Comparison of ENCODE assay signal across 8 mouse cellular contexts in the genomic region with DNA sequence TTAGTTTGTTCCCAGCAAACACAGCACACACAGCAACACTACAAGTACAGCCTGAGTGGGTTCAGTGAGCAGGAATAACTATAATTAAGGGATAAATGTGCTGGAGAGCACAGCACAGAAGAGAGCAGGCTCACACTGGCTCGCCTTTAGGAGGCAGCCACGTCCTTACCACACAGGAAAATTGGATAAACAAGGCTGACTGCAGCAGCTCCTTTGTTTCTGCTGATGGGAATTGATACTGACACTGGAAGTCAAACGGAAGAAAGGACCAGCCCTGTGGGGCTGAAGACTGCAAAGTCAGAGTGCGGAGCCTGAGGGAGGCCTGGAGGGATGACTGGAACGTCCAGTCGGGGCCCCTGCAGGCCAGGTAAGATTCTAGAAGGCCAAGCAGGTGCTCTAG. TPM values are rescaled to one million over a fixed set of nuclear protein-coding genes. Genes with fewer than 3 reads are reported as not detected.
DNase-seq lines count a peak whose midpoint lies in the region; ATAC-seq lines count a peak whose summit lies in the region.

No protein-coding gene starts in this region.

- intact Hi-C loops in left cerebral cortex, postnatal 4 days (cut with DNase I): no loop called here

- H3K9me3 ChIP-seq in forebrain, embryonic 12.5 days: no peaks in the 10 kb centered on the region
- no peaks in the 10 kb centered on the region for H3K9me3 ChIP-seq in limb, embryonic 10.5 days (replicated peaks)
- H3K9me3 ChIP-seq in neural tube, embryonic 15.5 days (replicated peaks): no peaks in the 10 kb centered on the region

- DNase-seq in left cerebral cortex, postnatal 4 days: peak; percentile 27
- DNase-seq in left cerebral cortex, adult 8-10 months (ENCODE audit: low spot score in 2 of 2): no peak
- DNase-seq in limb, embryonic 10.5 days (ENCODE audit: low spot score): no peak
- DNase-seq in ovary, postnatal 14 days (ENCODE audit: low spot score): no peak

- H3K27ac ChIP-seq in forebrain, embryonic 12.5 days: peak overlapping the region; percentile 75
- H3K27ac ChIP-seq in limb, embryonic 10.5 days: no peak overlapping the region
- H3K27ac ChIP-seq in neural tube, embryonic 15.5 days (replicated peaks): peak overlapping the region; percentile 60; the same call in 1 of the 2 replicates

- H3K4me2 ChIP-seq in forebrain, embryonic 12.5 days: peak overlapping the region; percentile 74
- peak overlapping the region; percentile 74 for H3K4me2 ChIP-seq in neural tube, embryonic 15.5 days

- H3K27me3 ChIP-seq in forebrain, embryonic 12.5 days: no peaks in the 10 kb centered on the region
- no peaks in the 10 kb centered on the region for H3K27me3 ChIP-seq in limb, embryonic 10.5 days (ENCODE audit: low read depth, poor library complexity, severe bottlenecking)
- H3K27me3 ChIP-seq in neural tube, embryonic 15.5 days (replicated peaks): no peaks in the 10 kb centered on the region

- H3K4me1 ChIP-seq in forebrain, embryonic 12.5 days: peaks cover 31% of the 10 kb centered on the region
- H3K4me1 ChIP-seq in limb, embryonic 10.5 days: peaks cover 30% of the 10 kb centered on the region
- H3K4me1 ChIP-seq in neural tube, embryonic 15.5 days: peaks cover 36% of the 10 kb centered on the region

- H3K4me3 ChIP-seq in forebrain, embryonic 12.5 days (replicated peaks): peak overlapping the region; percentile 22
- H3K4me3 ChIP-seq in limb, embryonic 10.5 days: 0 out of 2 replicates have a peak overlapping the region, but pooled peaks have one; percentile 6
- H3K4me3 ChIP-seq in neural tube, embryonic 15.5 days (replicated peaks): peak overlapping the region; percentile 22

- WGBS in forebrain, embryonic 12.5 days: 57% methylated on average over 6 of the region's 6 CpGs
- WGBS in limb, embryonic 10.5 days: 84% methylated on average over 6 of the region's 6 CpGs
- WGBS in neural tube, embryonic 15.5 days: 58% methylated on average over 6 of the region's 6 CpGs

- ATAC-seq in forebrain, embryonic 12.5 days (ENCODE audit: low FRiP score): no peak
- ATAC-seq in neural tube, embryonic 15.5 days (ENCODE audit: low FRiP score): no peak
- no peak for ATAC-seq in monocyte, adult 5-6 weeks (replicated peaks; ENCODE audit: insufficient number of reproducible peaks, low FRiP score, low TSS enrichment, poor library complexity, severe bottlenecking)
- ATAC-seq in activated CD4-positive, CD25-positive, alpha-beta regulatory T cell, adult 4 months: no peak

- H3K36me3 ChIP-seq in forebrain, embryonic 12.5 days (replicated peaks): peaks cover 26% of the 10 kb centered on the region
- H3K36me3 ChIP-seq in limb, embryonic 10.5 days: peaks cover 50% of the 10 kb centered on the region
- peaks cover 19% of the 10 kb centered on the region for H3K36me3 ChIP-seq in neural tube, embryonic 15.5 days

- H3K9ac ChIP-seq in forebrain, embryonic 12.5 days: peak overlapping the region; percentile 44; the same call in 1 of the 2 replicates
- H3K9ac ChIP-seq in neural tube, embryonic 15.5 days (replicated peaks): peak overlapping the region; percentile 11

RNA-seq across cellular contexts. Expression of a gene that starts 2.6 kb away (rescaled TPM):
- total RNA-seq in left cerebral cortex, postnatal 4 days (2021): 10 to 100 TPM; 76.1 to 84.1 TPM
- total RNA-seq in left cerebral cortex, adult 8-10 months (2022): 10 to 100 TPM; 76.4 to 87.8 (median 81.6) TPM
- polyA plus RNA-seq in forebrain, embryonic 12.5 days (2016; fragmentation: Nextera tagmentation; extraction: Ambion mirVana): 184 and 203 TPM in 2 replicates
- polyA plus RNA-seq in limb, embryonic 10.5 days (2016; fragmentation: Nextera tagmentation; extraction: Ambion mirVana): 223 and 240 TPM in 2 replicates
- polyA plus RNA-seq in neural tube, embryonic 15.5 days (2015; fragmentation: Nextera tagmentation; extraction: Ambion mirVana): 95.7 and 115 TPM in 2 replicates
- total RNA-seq in monocyte, adult 5-6 weeks (2017): 50.3 to 76.6 TPM (median 76.0 TPM) in 3 replicates
- polyA plus RNA-seq in activated CD4-positive, CD25-positive, alpha-beta regulatory T cell, adult 4 months (2017; shearing (Covaris generic)): 100 to 1,000 TPM; 123 to 178 TPM

RNA-seq across cellular contexts. Expression of a gene that starts 14.4 kb away (rescaled TPM):
- 10 to 100 TPM; 11.2 to 14.2 TPM for total RNA-seq in left cerebral cortex, postnatal 4 days (2021)
- 1 to 10 TPM; 6.1 to 7.4 (median 6.4) TPM for total RNA-seq in left cerebral cortex, adult 8-10 months (2022)
- 2.2 TPM in 2 replicates for polyA plus RNA-seq in forebrain, embryonic 12.5 days (2016; fragmentation: Nextera tagmentation; extraction: Ambion mirVana)
- polyA plus RNA-seq in limb, embryonic 10.5 days (2016; fragmentation: Nextera tagmentation; extraction: Ambion mirVana): 1.3 and 1.7 TPM in 2 replicates
- polyA plus RNA-seq in neural tube, embryonic 15.5 days (2015; fragmentation: Nextera tagmentation; extraction: Ambion mirVana): 19.3 and 20.9 TPM in 2 replicates
- total RNA-seq in monocyte, adult 5-6 weeks (2017): 14.7 to 32.1 TPM (median 27.0 TPM) in 3 replicates
- under 1 TPM in 1 of 2 experiments, not detected in 1; 0.25 TPM for polyA plus RNA-seq in activated CD4-positive, CD25-positive, alpha-beta regulatory T cell, adult 4 months (2017; shearing (Covaris generic))

RNA-seq across cellular contexts. Expression of a gene that starts 16.3 kb away (rescaled TPM):
- 10 to 100 TPM; 10.2 to 11.7 TPM for total RNA-seq in left cerebral cortex, postnatal 4 days (2021)
- total RNA-seq in left cerebral cortex, adult 8-10 months (2022): 1 to 10 TPM; 3.9 to 5.6 (median 5.0) TPM
- 11.1 and 12.8 TPM in 2 replicates for polyA plus RNA-seq in forebrain, embryonic 12.5 days (2016; fragmentation: Nextera tagmentation; extraction: Ambion mirVana)
- 5.2 and 5.9 TPM in 2 replicates for polyA plus RNA-seq in limb, embryonic 10.5 days (2016; fragmentation: Nextera tagmentation; extraction: Ambion mirVana)
- polyA plus RNA-seq in neural tube, embryonic 15.5 days (2015; fragmentation: Nextera tagmentation; extraction: Ambion mirVana): 8.9 and 10.0 TPM in 2 replicates
- total RNA-seq in monocyte, adult 5-6 weeks (2017): 0.64 to 0.97 TPM (median 0.95 TPM) in 3 replicates
- polyA plus RNA-seq in activated CD4-positive, CD25-positive, alpha-beta regulatory T cell, adult 4 months (2017; shearing (Covaris generic)): under 1 TPM; 0.29 to 0.58 TPM

RNA-seq across cellular contexts. Expression of a gene that starts 32.6 kb away (rescaled TPM):
- total RNA-seq in left cerebral cortex, postnatal 4 days (2021): 1 to 10 TPM; 1.4 to 2.0 TPM
- 1 to 10 TPM; 3.2 to 5.1 (median 4.1) TPM for total RNA-seq in left cerebral cortex, adult 8-10 months (2022)
- polyA plus RNA-seq in forebrain, embryonic 12.5 days (2016; fragmentation: Nextera tagmentation; extraction: Ambion mirVana): 1.3 and 1.8 TPM in 2 replicates
- 1.8 TPM in 2 replicates for polyA plus RNA-seq in limb, embryonic 10.5 days (2016; fragmentation: Nextera tagmentation; extraction: Ambion mirVana)
- polyA plus RNA-seq in neural tube, embryonic 15.5 days (2015; fragmentation: Nextera tagmentation; extraction: Ambion mirVana): 2.0 and 3.9 TPM in 2 replicates
- total RNA-seq in monocyte, adult 5-6 weeks (2017): 64.4 to 73.5 TPM (median 69.7 TPM) in 3 replicates
- polyA plus RNA-seq in activated CD4-positive, CD25-positive, alpha-beta regulatory T cell, adult 4 months (2017; shearing (Covaris generic)): 10 to 100 TPM; 43.3 to 60.2 TPM

RNA-seq across cellular contexts. Expression of a gene that starts 35.1 kb away (rescaled TPM):
- total RNA-seq in left cerebral cortex, postnatal 4 days (2021): 10 to 100 TPM; 12.1 to 13.4 TPM
- 10 to 100 TPM; 12.1 to 19.9 (median 13.7) TPM for total RNA-seq in left cerebral cortex, adult 8-10 months (2022)
- 25.6 and 25.9 TPM in 2 replicates for polyA plus RNA-seq in forebrain, embryonic 12.5 days (2016; fragmentation: Nextera tagmentation; extraction: Ambion mirVana)
- polyA plus RNA-seq in limb, embryonic 10.5 days (2016; fragmentation: Nextera tagmentation; extraction: Ambion mirVana): 43.5 and 48.7 TPM in 2 replicates
- polyA plus RNA-seq in neural tube, embryonic 15.5 days (2015; fragmentation: Nextera tagmentation; extraction: Ambion mirVana): 13.8 and 23.4 TPM in 2 replicates
- 32.8 to 50.6 TPM (median 34.5 TPM) in 3 replicates for total RNA-seq in monocyte, adult 5-6 weeks (2017)
- 10 to 100 TPM; 70.6 to 78.6 TPM for polyA plus RNA-seq in activated CD4-positive, CD25-positive, alpha-beta regulatory T cell, adult 4 months (2017; shearing (Covaris generic))
